ENCODE assay signal across 14 mouse cellular contexts in the genomic region with DNA sequence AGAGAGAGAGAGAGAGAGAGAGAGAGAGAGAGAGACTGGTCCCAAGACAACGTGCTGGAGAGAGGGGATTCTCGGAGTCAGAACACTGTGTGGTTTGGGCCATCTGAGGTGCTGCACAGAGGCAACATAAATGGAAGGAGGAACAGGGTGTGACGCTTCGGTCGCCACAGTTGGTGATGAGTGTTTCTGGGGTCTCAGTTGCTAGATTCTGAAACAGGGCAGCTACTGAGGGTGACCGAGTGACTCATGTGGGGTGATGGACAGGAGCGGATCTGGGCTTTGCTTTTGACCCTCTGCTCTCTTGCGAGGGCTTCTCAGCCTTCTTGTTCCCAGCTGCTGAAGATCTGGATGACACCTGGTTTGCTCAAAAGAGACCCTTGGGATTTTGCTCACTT. TPM values are rescaled to one million over a fixed set of nuclear protein-coding genes. Genes with fewer than 3 reads are reported as not detected.
DNase-seq lines count a peak whose midpoint lies in the region; ATAC-seq and TF ChIP-seq lines count a peak whose summit lies in the region.
"Had no signal": no experiment of that assay in that cellular context is flagged by ENCODE, and none has a peak within 500 bp of the region (broad histone marks: within the 10 kb centered on the region; RNA-seq: fewer than 3 reads in every experiment).

No protein-coding gene starts in this region.

- no peak for TF ChIP-seq CTCF in heart, adult 2 months (IDR thresholded peaks at IDR 0.05)
- no peak for TF ChIP-seq CTCF in lung, postnatal 0 days (IDR thresholded peaks at IDR 0.05)
- TF ChIP-seq CTCF in thymus, adult 2 months (IDR thresholded peaks at IDR 0.05; ENCODE audit: borderline replicate concordance, control insufficient read depth, extremely low read depth, insufficient read depth, low read length, poor library complexity), result no peak

- H3K4me1 ChIP-seq in heart, embryonic 10.5 days, result peaks cover 19% of the 10 kb centered on the region
- H3K4me1 ChIP-seq in heart, adult 2 months (ENCODE audit: control insufficient read depth, insufficient read depth, low read length), result no peaks in the 10 kb centered on the region
- no peaks in the 10 kb centered on the region for H3K4me1 ChIP-seq in forebrain, embryonic 14.5 days (ENCODE audit: control insufficient read depth, insufficient read depth, low read length)
- peaks cover 23% of the 10 kb centered on the region for H3K4me1 ChIP-seq in midbrain, embryonic 10.5 days
- H3K4me1 ChIP-seq in lung, postnatal 0 days (ENCODE audit: insufficient read depth, low read depth, low read length), result peaks cover 4% of the 10 kb centered on the region; the same call in 1 of the 2 replicates
- H3K4me1 ChIP-seq in thymus, adult 2 months (replicated peaks; ENCODE audit: control insufficient read depth, insufficient read depth, low read length), result no peaks in the 10 kb centered on the region

- 2% methylated on average over 8 of the region's 8 CpGs for WGBS in heart, embryonic 10.5 days
- WGBS in heart, adult 2 months, result 4% methylated on average over 8 of the region's 8 CpGs
- WGBS in forebrain, embryonic 14.5 days, result 1% methylated on average over 8 of the region's 8 CpGs
- 3% methylated on average over 8 of the region's 8 CpGs for WGBS in midbrain, embryonic 10.5 days
- 4% methylated on average over 8 of the region's 8 CpGs for WGBS in lung, postnatal 0 days
- 8% methylated on average over 8 of the region's 8 CpGs for WGBS in thymus, adult 2 months

- no peak for TF ChIP-seq EP300 in heart, adult 2 months (IDR thresholded peaks at IDR 0.05; ENCODE audit: insufficient read depth, low read depth, low read length)
- no peak for TF ChIP-seq EP300 in lung, postnatal 0 days (IDR thresholded peaks at IDR 0.05)

- H3K9ac ChIP-seq in heart, adult 2 months (ENCODE audit: low read depth, low read length), result no peak overlapping the region
- H3K9ac ChIP-seq in forebrain, embryonic 14.5 days (ENCODE audit: low read length), result no peak overlapping the region
- no peak overlapping the region for H3K9ac ChIP-seq in lung, postnatal 0 days (replicated peaks; ENCODE audit: low read depth)
- H3K9ac ChIP-seq: heart, embryonic 15.5 days; stomach, embryonic 15.5 days had no signal

- intact Hi-C loops in heart, adult 2 months (cut with DNase I), result loop anchor here (10.0 kb wide), 2 partner anchors 196 to 386 kb away; no protein-coding TSS in a partner anchor

- DNase-seq in heart, embryonic 10.5 days (ENCODE audit: low spot score), result no peak
- DNase-seq in heart, adult 2 months, result no peak
- peak; percentile 9 for DNase-seq in ES-CJ7 (ENCODE audit: low read depth, low spot score)
- DNase-seq in forebrain, embryonic 14.5 days (ENCODE audit: low spot score), result no peak
- DNase-seq in midbrain, embryonic 10.5 days (ENCODE audit: low spot score), result no peak
- no peak for DNase-seq in lung, postnatal 0 days (ENCODE audit: low spot score)
- no peak for DNase-seq in right cerebral cortex, postnatal 10 days (ENCODE audit: low spot score in 2 of 2)
- no peak for DNase-seq in thymus, adult 2 months
- DNase-seq: cerebellum, postnatal 14 days; kidney, adult 9 months; lung, postnatal 14 days had no signal

- H3K4me3 ChIP-seq in heart, embryonic 10.5 days, result peak overlapping the region; percentile 69; the same call in 1 of the 2 replicates
- no peak overlapping the region for H3K4me3 ChIP-seq in heart, adult 2 months
- no peak overlapping the region for H3K4me3 ChIP-seq in forebrain, embryonic 14.5 days (ENCODE audit: low read depth, low read length)
- H3K4me3 ChIP-seq in midbrain, embryonic 10.5 days, result peak overlapping the region; percentile 68; the same call in 1 of the 2 replicates
- H3K4me3 ChIP-seq in lung, postnatal 0 days (ENCODE audit: low read depth, low read length), result no peak overlapping the region
- H3K4me3 ChIP-seq in thymus, adult 2 months (ENCODE audit: control insufficient read depth, insufficient read depth, low read length), result no peak overlapping the region
- H3K4me3 ChIP-seq: myocyte had no signal

- H3K27me3 ChIP-seq in heart, embryonic 10.5 days (ENCODE audit: insufficient read depth, poor library complexity, severe bottlenecking), result peaks cover 43% of the 10 kb centered on the region
- peaks cover 5% of the 10 kb centered on the region for H3K27me3 ChIP-seq in heart, adult 2 months (ENCODE audit: control insufficient read depth, insufficient read depth, low read length)
- peaks cover 13% of the 10 kb centered on the region; the same call in 1 of the 2 replicates for H3K27me3 ChIP-seq in forebrain, embryonic 14.5 days (replicated peaks; ENCODE audit: control insufficient read depth, insufficient read depth, low read length)
- H3K27me3 ChIP-seq in midbrain, embryonic 10.5 days (ENCODE audit: low read depth, poor library complexity, severe bottlenecking), result peaks cover 49% of the 10 kb centered on the region
- H3K27me3 ChIP-seq in lung, postnatal 0 days (replicated peaks; ENCODE audit: insufficient read depth, low read length), result peaks cover 18% of the 10 kb centered on the region; the same call in 1 of the 2 replicates
- no peaks in the 10 kb centered on the region; the same call in 1 of the 2 replicates for H3K27me3 ChIP-seq in thymus, adult 2 months (ENCODE audit: control insufficient read depth, insufficient read depth, low read length)

- H3K27ac ChIP-seq in heart, embryonic 10.5 days, result no peak overlapping the region
- H3K27ac ChIP-seq in heart, adult 2 months, result no peak overlapping the region
- no peak overlapping the region for H3K27ac ChIP-seq in forebrain, embryonic 14.5 days (ENCODE audit: low read depth, low read length)
- H3K27ac ChIP-seq in midbrain, embryonic 10.5 days (replicated peaks), result no peak overlapping the region
- H3K27ac ChIP-seq in lung, postnatal 0 days (ENCODE audit: low read length), result no peak overlapping the region
- no peak overlapping the region for H3K27ac ChIP-seq in thymus, adult 2 months (ENCODE audit: control insufficient read depth, insufficient read depth, low read length)
- H3K27ac ChIP-seq: heart, embryonic 15.5 days; stomach, embryonic 15.5 days had no signal

- H3K36me3 ChIP-seq in heart, embryonic 10.5 days, result no peaks in the 10 kb centered on the region
- H3K36me3 ChIP-seq in heart, adult 2 months (ENCODE audit: control insufficient read depth, insufficient read depth, low read length), result no peaks in the 10 kb centered on the region
- H3K36me3 ChIP-seq in forebrain, embryonic 14.5 days (ENCODE audit: control insufficient read depth, insufficient read depth, low read length), result no peaks in the 10 kb centered on the region
- H3K36me3 ChIP-seq in midbrain, embryonic 10.5 days, result no peaks in the 10 kb centered on the region
- H3K36me3 ChIP-seq in lung, postnatal 0 days (ENCODE audit: insufficient read depth, low read length), result no peaks in the 10 kb centered on the region
- H3K36me3 ChIP-seq in thymus, adult 2 months (ENCODE audit: control insufficient read depth, insufficient read depth, low read length), result no peaks in the 10 kb centered on the region
- H3K36me3 ChIP-seq: heart, embryonic 15.5 days; stomach, embryonic 15.5 days had no signal

- no peak for TF ChIP-seq POLR2A in heart, adult 2 months (IDR thresholded peaks at IDR 0.05; ENCODE audit: insufficient read depth, low read depth, low read length)
- no peak for TF ChIP-seq POLR2A in thymus, adult 2 months (IDR thresholded peaks at IDR 0.05; ENCODE audit: control insufficient read depth, extremely low read depth, insufficient read depth, low read length, poor library complexity)

- H3K4me2 ChIP-seq in forebrain, embryonic 14.5 days (ENCODE audit: low read length), result peak overlapping the region; percentile 21; the same call in 1 of the 2 replicates
- no peak overlapping the region for H3K4me2 ChIP-seq in lung, postnatal 0 days (replicated peaks; ENCODE audit: low read depth, low read length)

- H3K9me3 ChIP-seq in heart, embryonic 10.5 days, result no peaks in the 10 kb centered on the region
- H3K9me3 ChIP-seq in forebrain, embryonic 14.5 days (replicated peaks; ENCODE audit: control insufficient read depth, low read length), result no peaks in the 10 kb centered on the region
- no peaks in the 10 kb centered on the region for H3K9me3 ChIP-seq in midbrain, embryonic 10.5 days (replicated peaks)
- no peaks in the 10 kb centered on the region for H3K9me3 ChIP-seq in lung, postnatal 0 days (ENCODE audit: low read length)
- H3K9me3 ChIP-seq: heart, embryonic 15.5 days; stomach, embryonic 15.5 days had no signal

- ATAC-seq in forebrain, embryonic 14.5 days, result no peak
- no peak for ATAC-seq in lung, postnatal 0 days

- no peaks in the 10 kb centered on the region for H3K79me2 ChIP-seq in heart, adult 2 months (replicated peaks; ENCODE audit: control insufficient read depth, insufficient read depth, low read length)

RNA-seq across cellular contexts. Expression of gene Etl4, which starts 1.2 kb away (rescaled TPM):
- 11.4 and 18.7 TPM in 2 replicates for polyA plus RNA-seq in heart, embryonic 10.5 days (2016; fragmentation: Nextera tagmentation; extraction: Ambion mirVana)
- total RNA-seq in heart, adult 2 months (2021), result 10 to 100 TPM; 29.8 to 36.0 TPM
- polyA plus RNA-seq in heart, adult 2 months (2012; rRNA removed), result 40.3 and 44.8 TPM in 2 replicates
- polyA plus RNA-seq in forebrain, embryonic 14.5 days (2014; fragmentation: Nextera tagmentation; extraction: Ambion mirVana), result 13.6 and 14.7 TPM in 2 replicates
- 12.6 and 16.1 TPM in 2 replicates for polyA plus RNA-seq in midbrain, embryonic 10.5 days (2016; fragmentation: Nextera tagmentation; extraction: Ambion mirVana)
- 15.7 and 16.6 TPM in 2 replicates for polyA plus RNA-seq in lung, postnatal 0 days (2015; fragmentation: Nextera tagmentation; extraction: Ambion mirVana)
- polyA plus RNA-seq in thymus, adult 2 months (2012; rRNA removed), result 8.4 and 9.7 TPM in 2 replicates

Comparison
In these comparisons a context has a peak if more than half of its experiments do, and no peak if none do; other contexts are left out.
1. H3K4me3 ChIP-seq: peak in heart, embryonic 10.5 days (single experiment) and midbrain, embryonic 10.5 days (single experiment); none in heart, adult 2 months (single experiment), forebrain, embryonic 14.5 days (single experiment), lung, postnatal 0 days (single experiment) and thymus, adult 2 months (single experiment).